Mouse (Mus musculus): ENCODE measurements at regions not wholly inside any gene's neighbourhood (a gene's known extent, or its start where the extent isn't known, plus 50 kb on each side); places are given as distances from the start of the nearest gene placed in this dataset.

- Histone ChIP-seq H3K36me3 (ENCODE audit: control insufficient read depth, insufficient read depth, low read length) (no peaks in the 10 kb centered on the region), H3K79me2 (ENCODE audit: control insufficient read depth, insufficient read depth, low read length) (no peaks in the 10 kb centered on the region), H3K27me3 (ENCODE audit: control insufficient read depth, insufficient read depth, low read length) (no peaks in the 10 kb centered on the region), H3K27ac (replicated peaks; ENCODE audit: insufficient read depth, low read depth, low read length) (no peak overlapping the region), H3K4me1 (ENCODE audit: control insufficient read depth, insufficient read depth, low read length) (no peaks in the 10 kb centered on the region), H3K4me3 (ENCODE audit: insufficient read depth, low read depth, low read length) (no peak overlapping the region), H3K9ac (ENCODE audit: low read depth, low read length) (no peak overlapping the region)
- WGBS: 67% methylated on average over 2 of the region's 2 CpGs
- TF ChIP-seq CTCF (IDR thresholded peaks at IDR 0.05; ENCODE audit: low read depth, low read length) (no peak), POLR2A (IDR thresholded peaks at IDR 0.05; ENCODE audit: extremely low read depth, insufficient read depth, low read length) (no peak)
- DNase-seq (ENCODE audit: extremely low read depth, low read depth, low spot score): no peak
Observed at GRCm38 (mm10) chr9:80961818-80962217, 496.5 kb upstream of the Impg1 start.

- Histone ChIP-seq H3K27me3 (ENCODE audit: control insufficient read depth, insufficient read depth, low read length) (no peaks in the 10 kb centered on the region), H3K27ac (replicated peaks; ENCODE audit: insufficient read depth, low read depth, low read length) (no peak overlapping the region), H3K4me3 (ENCODE audit: insufficient read depth, low read depth, low read length) (no peak overlapping the region), H3K9ac (ENCODE audit: low read depth, low read length) (no peak overlapping the region), H3K4me1 (ENCODE audit: control insufficient read depth, insufficient read depth, low read length) (no peaks in the 10 kb centered on the region), H3K79me2 (ENCODE audit: control insufficient read depth, insufficient read depth, low read length) (no peaks in the 10 kb centered on the region), H3K36me3 (ENCODE audit: control insufficient read depth, insufficient read depth, low read length) (no peaks in the 10 kb centered on the region)
- 61% methylated on average over 2 of the region's 2 CpGs for WGBS
- no peak for TF ChIP-seq POLR2A (IDR thresholded peaks at IDR 0.05; ENCODE audit: extremely low read depth, insufficient read depth, low read length)
- no peak for TF ChIP-seq CTCF (IDR thresholded peaks at IDR 0.05; ENCODE audit: low read depth, low read length)
- DNase-seq (ENCODE audit: extremely low read depth, low read depth, low spot score): no peak
Observed at GRCm38 (mm10) chr9:80942991-80943390, 477.7 kb upstream of the Impg1 start.

- TF ChIP-seq CTCF (IDR thresholded peaks at IDR 0.05; ENCODE audit: low read depth, low read length) (no peak), POLR2A (IDR thresholded peaks at IDR 0.05; ENCODE audit: extremely low read depth, insufficient read depth, low read length) (no peak)
- H3K9ac ChIP-seq (ENCODE audit: low read depth, low read length): no peak overlapping the region
- no peaks in the 10 kb centered on the region for H3K27me3 ChIP-seq (ENCODE audit: control insufficient read depth, insufficient read depth, low read length)
- no peaks in the 10 kb centered on the region for H3K79me2 ChIP-seq (ENCODE audit: control insufficient read depth, insufficient read depth, low read length)
- no peaks in the 10 kb centered on the region for H3K36me3 ChIP-seq (ENCODE audit: control insufficient read depth, insufficient read depth, low read length)
- no peaks in the 10 kb centered on the region for H3K4me1 ChIP-seq (ENCODE audit: control insufficient read depth, insufficient read depth, low read length)
- H3K27ac ChIP-seq (replicated peaks; ENCODE audit: insufficient read depth, low read depth, low read length): no peak overlapping the region
- WGBS: 72% methylated on average over 2 of the region's 2 CpGs
- DNase-seq (ENCODE audit: extremely low read depth, low read depth, low spot score): no peak
- no peak overlapping the region for H3K4me3 ChIP-seq (ENCODE audit: insufficient read depth, low read depth, low read length)
Observed at GRCm38 (mm10) chr9:80941424-80941823, 476.1 kb upstream of the Impg1 start.

GRCm38 (mm10) chr9:80938238-80938637 is 473.0 kb upstream of the Impg1 start:
- Histone ChIP-seq H3K27me3 (ENCODE audit: control insufficient read depth, insufficient read depth, low read length) (no peaks in the 10 kb centered on the region), H3K9ac (ENCODE audit: low read depth, low read length) (no peak overlapping the region), H3K4me3 (ENCODE audit: insufficient read depth, low read depth, low read length) (no peak overlapping the region), H3K36me3 (ENCODE audit: control insufficient read depth, insufficient read depth, low read length) (no peaks in the 10 kb centered on the region), H3K79me2 (ENCODE audit: control insufficient read depth, insufficient read depth, low read length) (no peaks in the 10 kb centered on the region), H3K27ac (replicated peaks; ENCODE audit: insufficient read depth, low read depth, low read length) (no peak overlapping the region), H3K4me1 (ENCODE audit: control insufficient read depth, insufficient read depth, low read length) (no peaks in the 10 kb centered on the region)
- TF ChIP-seq CTCF (IDR thresholded peaks at IDR 0.05; ENCODE audit: low read depth, low read length) (no peak), POLR2A (IDR thresholded peaks at IDR 0.05; ENCODE audit: extremely low read depth, insufficient read depth, low read length) (no peak)
- DNase-seq (ENCODE audit: extremely low read depth, low read depth, low spot score): no peak

GRCm38 (mm10) chr9:80930628-80931027 is 465.3 kb upstream of the Impg1 start:
- Histone ChIP-seq H3K36me3 (ENCODE audit: control insufficient read depth, insufficient read depth, low read length) (no peaks in the 10 kb centered on the region), H3K4me1 (ENCODE audit: control insufficient read depth, insufficient read depth, low read length) (no peaks in the 10 kb centered on the region), H3K27ac (replicated peaks; ENCODE audit: insufficient read depth, low read depth, low read length) (no peak overlapping the region), H3K4me3 (ENCODE audit: insufficient read depth, low read depth, low read length) (no peak overlapping the region), H3K9ac (ENCODE audit: low read depth, low read length) (no peak overlapping the region), H3K79me2 (ENCODE audit: control insufficient read depth, insufficient read depth, low read length) (no peaks in the 10 kb centered on the region), H3K27me3 (ENCODE audit: control insufficient read depth, insufficient read depth, low read length) (no peaks in the 10 kb centered on the region)
- WGBS: 70% methylated on average over 2 of the region's 2 CpGs
- DNase-seq (ENCODE audit: extremely low read depth, low read depth, low spot score): no peak
- TF ChIP-seq POLR2A (IDR thresholded peaks at IDR 0.05; ENCODE audit: extremely low read depth, insufficient read depth, low read length) (no peak), CTCF (IDR thresholded peaks at IDR 0.05; ENCODE audit: low read depth, low read length) (no peak)

GRCm38 (mm10) chr9:80920304-80920703 is 455.0 kb upstream of the Impg1 start:
- Histone ChIP-seq H3K4me1 (ENCODE audit: control insufficient read depth, insufficient read depth, low read length) (no peaks in the 10 kb centered on the region), H3K27ac (replicated peaks; ENCODE audit: insufficient read depth, low read depth, low read length) (no peak overlapping the region), H3K36me3 (ENCODE audit: control insufficient read depth, insufficient read depth, low read length) (no peaks in the 10 kb centered on the region), H3K79me2 (ENCODE audit: control insufficient read depth, insufficient read depth, low read length) (no peaks in the 10 kb centered on the region), H3K27me3 (ENCODE audit: control insufficient read depth, insufficient read depth, low read length) (no peaks in the 10 kb centered on the region), H3K4me3 (ENCODE audit: insufficient read depth, low read depth, low read length) (no peak overlapping the region), H3K9ac (ENCODE audit: low read depth, low read length) (no peak overlapping the region)
- DNase-seq (ENCODE audit: extremely low read depth, low read depth, low spot score): no peak
- TF ChIP-seq POLR2A (IDR thresholded peaks at IDR 0.05; ENCODE audit: extremely low read depth, insufficient read depth, low read length) (no peak), CTCF (IDR thresholded peaks at IDR 0.05; ENCODE audit: low read depth, low read length) (no peak)
- WGBS: 45% methylated on average over 1 of the region's 1 CpGs

All from liver, adult 2 months (tissue).